Mouse (Mus musculus): ENCODE data around the gene Atp1a1.

The Atp1a1 gene

GRCm38 (mm10) chr3:101552621-101553620 lies 51.6 kb downstream of the Atp1a1 start:
- DNase-seq (ENCODE audit: low read depth, low spot score): no peak

GRCm38 (mm10) chr3:101551457-101552230 lies 52.8 kb downstream of the Atp1a1 start:
- no peak for DNase-seq (ENCODE audit: low read depth, low spot score)

GRCm38 (mm10) chr3:101549749-101550148 lies 54.7 kb downstream of the Atp1a1 start:
- DNase-seq (ENCODE audit: low read depth, low spot score): no peak

GRCm38 (mm10) chr3:101544116-101544515 lies 60.4 kb downstream of the Atp1a1 start:
- no peak for DNase-seq (ENCODE audit: low read depth, low spot score)

- DNase-seq (ENCODE audit: low read depth, low spot score): no peak
Observed at GRCm38 (mm10) chr3:101541571-101541970, 62.9 kb downstream of the Atp1a1 start.

- DNase-seq (ENCODE audit: low read depth, low spot score): no peak
Observed at GRCm38 (mm10) chr3:101540568-101540967, 63.9 kb downstream of the Atp1a1 start.

GRCm38 (mm10) chr3:101536322-101536721 lies 68.2 kb downstream of the Atp1a1 start:
- DNase-seq (ENCODE audit: low read depth, low spot score): no peak

- no peak for DNase-seq (ENCODE audit: low read depth, low spot score)
Observed at GRCm38 (mm10) chr3:101534311-101534710, 70.2 kb downstream of the Atp1a1 start.

GRCm38 (mm10) chr3:101533373-101533772 lies 71.1 kb downstream of the Atp1a1 start:
- DNase-seq (ENCODE audit: low read depth, low spot score): no peak

- DNase-seq (ENCODE audit: low read depth, low spot score): no peak
Observed at GRCm38 (mm10) chr3:101530928-101531327, 73.6 kb downstream of the Atp1a1 start.

- no peak for DNase-seq (ENCODE audit: low read depth, low spot score)
Observed at GRCm38 (mm10) chr3:101528900-101529594, 75.4 kb downstream of the Atp1a1 start.

GRCm38 (mm10) chr3:101528157-101528899 lies 76.2 kb downstream of the Atp1a1 start:
- no peak for DNase-seq (ENCODE audit: low read depth, low spot score)

- DNase-seq (ENCODE audit: low read depth, low spot score): no peak
Observed at GRCm38 (mm10) chr3:101526603-101527002, 77.9 kb downstream of the Atp1a1 start.
